Mouse (Mus musculus): ENCODE data around the gene Kat2a. TPM values are rescaled to one million over a fixed set of nuclear protein-coding genes. Genes with fewer than 3 reads are reported as not detected.

Kat2a gene
- total RNA-seq, 2 experiments from 2014 or later = 60.5 to 61.7 TPM

DNA sequence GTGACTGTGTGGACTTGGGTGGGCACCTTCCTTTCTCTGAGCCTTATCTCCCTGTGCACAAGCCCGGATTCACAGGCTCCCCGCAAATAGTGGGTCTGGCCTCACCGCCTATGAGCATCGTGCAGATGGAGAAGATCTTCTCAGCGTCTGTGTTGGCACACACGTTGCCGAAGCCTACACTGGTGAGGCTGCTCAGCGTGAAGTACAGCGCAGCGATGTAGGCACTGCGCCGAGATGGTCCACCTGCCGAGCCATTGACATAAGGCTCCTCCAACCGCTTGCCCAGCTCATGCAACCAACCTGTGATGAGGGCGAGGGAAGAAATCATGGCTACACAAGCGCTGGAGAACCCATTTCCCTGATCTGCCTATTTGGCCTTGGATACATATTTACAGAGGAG is 37.9 kb upstream of the Kat2a start:
- no peak for DNase-seq (ENCODE audit: extremely low spot score in 1 of 2, low spot score in 2 of 2)
- intact Hi-C loops (cut with DNase I) = loop anchor here (5.0 kb wide), 1 partner anchor 188 kb away; no protein-coding TSS in a partner anchor

DNA sequence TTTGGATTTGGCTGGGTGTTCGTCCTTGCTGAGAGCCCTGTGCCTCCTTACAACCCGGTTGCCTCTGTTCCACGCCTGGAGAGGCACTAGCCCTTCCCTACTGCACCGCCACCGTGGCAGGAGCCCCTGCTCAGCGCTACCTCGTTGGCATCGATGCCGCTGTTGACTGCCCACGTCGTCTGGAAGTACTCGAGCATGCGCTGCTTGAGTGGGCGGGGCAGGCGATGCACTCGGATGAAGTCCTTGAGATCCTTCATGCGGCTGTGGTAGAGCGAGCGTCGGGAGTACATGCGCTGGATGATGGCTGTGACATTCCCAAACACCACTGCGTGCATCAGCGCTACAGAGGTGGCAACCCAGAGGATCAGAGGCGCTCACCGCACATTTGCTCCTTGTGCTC is 37.2 kb upstream of the Kat2a start:
- no peak overlapping the region for H3K4me3 ChIP-seq
- DNase-seq (ENCODE audit: extremely low spot score in 1 of 2, low spot score in 2 of 2) = peak; percentile 43 to 59
- peak overlapping the region; percentile 68 for H3K27ac ChIP-seq
- intact Hi-C loops (cut with DNase I) = no loop called here
- TF ChIP-seq CTCF (IDR thresholded peaks at IDR 0.05) = no peak

More for the DNA sequence above, 37.9 kb upstream of the Kat2a start:
- Histone ChIP-seq H3K27ac (peak overlapping the region; percentile 68; the same call in 1 of the 2 replicates), H3K4me3 (no peak overlapping the region)
- TF ChIP-seq CTCF (IDR thresholded peaks at IDR 0.05) = no peak

DNA sequence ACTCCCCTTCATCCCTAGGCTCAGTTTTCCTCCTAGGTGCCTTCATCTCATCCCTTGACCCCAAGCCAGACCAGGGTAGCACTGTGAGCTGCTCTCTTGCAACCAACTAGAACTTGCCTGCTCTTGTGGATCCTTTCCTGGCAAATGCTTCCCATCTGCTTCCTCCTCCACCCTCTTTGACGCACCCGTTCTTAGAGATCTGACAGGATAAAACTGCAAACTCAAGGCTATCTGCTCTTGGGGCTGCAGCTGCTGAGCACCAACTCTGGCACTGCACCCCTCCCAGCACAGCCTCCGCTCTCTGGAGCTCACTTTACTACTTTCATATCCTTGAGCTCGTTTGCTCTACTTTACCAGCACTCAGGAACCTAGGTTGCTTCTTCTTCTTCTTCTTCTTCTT is 36.4 kb upstream of the Kat2a start:
- intact Hi-C loops (cut with DNase I) = no loop called here
- no peak for TF ChIP-seq CTCF (IDR thresholded peaks at IDR 0.05)
- no peak overlapping the region for H3K4me3 ChIP-seq
- no peak overlapping the region for H3K27ac ChIP-seq
- no peak for DNase-seq (ENCODE audit: extremely low spot score in 1 of 2, low spot score in 2 of 2)

DNA sequence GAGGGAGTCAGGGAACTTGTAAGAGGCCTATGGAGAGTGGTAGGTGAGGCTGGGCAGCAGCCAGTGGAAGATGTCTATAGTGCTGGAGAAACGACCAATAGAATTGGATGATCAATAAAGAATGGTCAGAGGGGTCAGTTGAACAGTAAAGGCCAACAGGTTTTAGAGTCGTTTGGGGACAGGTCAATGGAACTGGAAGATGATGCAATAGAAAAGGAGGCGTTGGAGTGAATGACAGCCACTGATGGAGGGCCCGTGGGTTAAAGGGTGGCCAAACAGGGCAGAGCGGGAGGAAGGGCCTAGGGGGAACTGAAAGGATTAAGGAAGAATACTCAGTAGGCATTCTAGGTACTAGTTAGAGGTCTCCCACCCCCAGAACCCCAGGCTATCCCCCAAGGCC is 34.8 kb upstream of the Kat2a start:
- DNase-seq (ENCODE audit: extremely low spot score in 1 of 2, low spot score in 2 of 2) = no peak
- no peak for TF ChIP-seq CTCF (IDR thresholded peaks at IDR 0.05)
- intact Hi-C loops (cut with DNase I) = no loop called here

DNA sequence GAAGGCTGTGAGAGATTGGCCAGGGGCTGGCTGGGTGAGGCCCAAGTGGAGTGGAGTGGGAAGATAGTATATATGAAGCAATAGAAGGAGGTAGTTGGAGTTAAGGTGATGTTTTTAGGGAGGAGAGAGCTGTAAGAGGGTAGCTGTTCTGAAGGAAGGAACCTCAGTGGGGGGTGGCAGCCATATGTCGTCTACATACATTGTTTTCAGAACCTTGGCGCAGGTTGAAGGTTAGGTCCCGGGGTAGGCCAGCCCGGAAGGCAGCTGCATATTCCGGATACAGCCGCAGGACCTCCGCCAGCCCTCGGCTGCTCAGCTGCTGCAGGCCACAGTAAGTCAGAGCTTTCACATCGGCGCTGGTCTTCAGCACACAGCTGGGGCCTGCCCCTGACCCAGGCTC is 34.3 kb upstream of the Kat2a start:
- no peak overlapping the region for H3K4me3 ChIP-seq
- intact Hi-C loops (cut with DNase I) = no loop called here
- TF ChIP-seq CTCF (IDR thresholded peaks at IDR 0.05) = no peak

More for the DNA sequence above, 34.8 kb upstream of the Kat2a start:
- H3K4me3 ChIP-seq = no peak overlapping the region
- no peak overlapping the region for H3K27ac ChIP-seq

DNA sequence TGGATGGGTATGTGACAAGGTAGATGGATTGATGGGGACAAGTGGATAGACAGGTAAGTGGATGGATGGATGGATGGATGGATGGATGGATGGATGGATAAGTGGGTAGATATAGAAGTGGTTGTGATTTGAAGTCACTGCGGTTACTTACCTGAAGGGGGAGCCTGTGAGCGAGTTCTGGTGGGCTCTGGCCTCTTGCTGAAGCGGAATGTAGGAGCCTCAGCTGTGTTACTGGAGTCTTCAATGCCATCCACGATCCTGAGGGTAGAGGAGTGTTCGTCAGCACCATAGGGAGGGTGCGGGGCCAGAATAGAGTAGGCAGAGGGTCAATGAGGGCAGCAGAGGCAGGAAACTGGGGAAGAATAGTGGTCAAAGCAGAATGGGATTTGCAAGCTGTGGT is 32.8 kb upstream of the Kat2a start:
- DNase-seq (ENCODE audit: extremely low spot score in 1 of 2, low spot score in 2 of 2) = peak in 1 of 2 experiments; percentile 60
- TF ChIP-seq CTCF (IDR thresholded peaks at IDR 0.05) = peak; percentile 70
- H3K4me3 ChIP-seq = no peak overlapping the region
- H3K27ac ChIP-seq = no peak overlapping the region
- intact Hi-C loops (cut with DNase I) = no loop called here

More for the DNA sequence above, 34.3 kb upstream of the Kat2a start:
- H3K27ac ChIP-seq = no peak overlapping the region
- DNase-seq (ENCODE audit: extremely low spot score in 1 of 2, low spot score in 2 of 2) = no peak

DNA sequence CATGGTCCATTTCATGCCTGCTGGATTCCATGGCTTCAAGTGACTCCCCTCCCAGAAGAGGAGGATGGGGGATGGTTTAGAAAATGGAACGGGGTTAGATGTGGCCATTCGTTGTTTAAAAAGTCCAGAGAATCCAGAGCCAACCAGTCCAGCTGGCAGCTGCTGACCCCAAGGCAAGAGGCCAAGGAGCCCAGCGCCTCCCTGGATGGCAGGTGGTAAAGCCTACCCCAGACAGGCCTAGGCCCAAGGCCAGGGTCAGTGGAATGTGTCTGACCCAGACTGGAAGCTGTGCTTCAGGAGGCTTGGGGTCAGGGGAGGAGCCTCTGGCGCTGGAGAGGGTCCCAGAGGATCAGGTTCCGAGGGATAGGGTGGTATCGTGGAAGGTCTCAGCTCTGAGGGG is 29.1 kb upstream of the Kat2a start:
- intact Hi-C loops (cut with DNase I) = no loop called here
- DNase-seq (ENCODE audit: extremely low spot score in 1 of 2, low spot score in 2 of 2) = no peak
- Histone ChIP-seq H3K4me3 (no peak overlapping the region), H3K27ac (no peak overlapping the region)
- TF ChIP-seq CTCF (IDR thresholded peaks at IDR 0.05) = no peak

DNA sequence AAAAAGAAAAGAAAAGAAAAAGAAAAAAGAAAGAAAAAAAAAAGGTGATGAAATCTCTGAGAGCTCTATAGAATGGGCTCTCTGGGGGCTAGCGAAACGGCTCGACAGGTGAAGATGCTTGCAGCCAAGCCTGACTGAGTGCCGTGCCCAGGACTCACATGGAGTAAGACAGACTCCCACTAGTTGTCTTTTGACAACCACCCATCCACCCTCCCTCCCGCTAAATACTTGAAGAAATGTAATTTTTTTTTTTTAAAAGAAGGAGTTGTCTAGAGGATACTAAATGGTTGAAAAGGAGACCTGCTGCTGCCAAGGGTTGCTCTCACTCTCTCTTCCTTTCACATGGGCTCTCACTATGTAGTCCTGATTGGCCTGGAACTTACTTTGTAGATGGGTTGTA is 26.5 kb upstream of the Kat2a start:
- DNase-seq (ENCODE audit: extremely low spot score in 1 of 2, low spot score in 2 of 2) = no peak
- peak overlapping the region; percentile 97 for H3K4me3 ChIP-seq
- H3K27ac ChIP-seq = peak overlapping the region; percentile 81
- intact Hi-C loops (cut with DNase I) = no loop called here
- no peak for TF ChIP-seq CTCF (IDR thresholded peaks at IDR 0.05)

DNA sequence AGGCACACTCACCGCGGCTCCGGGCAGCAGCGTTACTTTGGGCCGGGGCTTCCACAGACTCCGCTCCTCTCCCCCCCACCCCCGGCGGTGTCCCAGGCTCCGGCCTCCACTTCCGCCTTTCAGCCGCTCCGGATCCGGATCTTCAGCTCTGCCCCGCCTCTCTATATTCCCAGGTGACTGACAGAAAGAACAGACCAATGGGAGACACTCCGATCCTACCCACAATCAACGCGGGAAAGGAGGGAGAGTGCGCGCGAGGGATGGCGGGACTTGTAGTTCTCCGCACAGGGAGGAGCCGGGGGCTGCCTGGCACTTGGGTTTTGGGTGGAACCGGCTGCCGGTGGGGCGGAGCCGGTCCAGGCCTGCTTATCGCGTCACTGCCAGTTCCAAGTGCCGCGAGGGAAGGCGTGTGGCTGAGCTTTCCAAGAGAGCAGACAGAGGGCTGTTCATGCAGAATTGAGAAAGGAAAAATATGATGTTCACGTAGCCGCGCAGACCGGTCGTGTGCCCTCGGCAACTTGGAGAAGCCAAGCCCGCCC is 25.9 kb upstream of the Kat2a start, which contains the start of gene Rab5c:
Rab5c (minus strand) TSS at position 150 of the 539 bp plus-strand sequence.
- peak; percentile 5; the same call in 1 of the 2 replicates for TF ChIP-seq CTCF (IDR thresholded peaks at IDR 0.05)
- Histone ChIP-seq H3K4me3 (peak within 1 kb of the TSS; percentile 97), H3K27ac (peak within 1 kb of the TSS; percentile 88)
- intact Hi-C loops (cut with DNase I) = no loop called here
- peak; percentile 98 to 99 for DNase-seq (ENCODE audit: extremely low spot score in 1 of 2, low spot score in 2 of 2)

DNA sequence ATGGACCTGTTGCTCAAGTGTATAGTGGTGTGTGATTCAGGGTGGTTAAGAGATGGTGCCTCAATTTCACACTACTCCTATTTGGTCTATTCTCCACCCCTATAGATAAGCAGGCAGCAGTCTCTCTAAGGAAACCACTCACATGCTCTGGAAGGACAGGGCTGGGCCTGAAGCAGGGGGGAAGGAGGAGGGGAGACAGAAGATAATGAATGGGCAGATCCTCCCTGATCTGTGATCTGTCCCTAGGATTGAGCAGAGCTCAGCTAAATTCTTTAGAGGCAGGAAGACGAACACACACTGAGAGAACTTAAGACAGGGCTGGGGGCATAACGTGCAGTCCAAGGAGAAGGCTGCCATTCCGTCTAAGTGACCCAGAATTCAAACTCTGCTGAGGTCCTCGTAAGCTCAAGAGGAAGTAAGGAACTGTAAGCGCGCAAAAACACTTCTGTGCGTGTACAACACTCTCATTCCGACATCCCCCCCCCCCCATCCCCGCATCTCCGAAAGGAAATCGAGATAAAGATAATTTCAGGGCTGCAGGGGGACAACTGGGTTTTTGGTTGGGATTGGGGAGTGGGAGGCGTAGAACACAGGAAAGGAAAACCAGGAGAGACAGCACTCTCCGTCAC is 25.0 kb upstream of the Kat2a start:
- intact Hi-C loops (cut with DNase I) = loop anchor here (2.0 kb wide), 1 partner anchor 16 kb away; no protein-coding TSS in a partner anchor
- DNase-seq (ENCODE audit: extremely low spot score in 1 of 2, low spot score in 2 of 2) = no peak
- no peak for TF ChIP-seq CTCF (IDR thresholded peaks at IDR 0.05)
- Histone ChIP-seq H3K27ac (peak overlapping the region; percentile 88), H3K4me3 (peak overlapping the region; percentile 97)

DNA sequence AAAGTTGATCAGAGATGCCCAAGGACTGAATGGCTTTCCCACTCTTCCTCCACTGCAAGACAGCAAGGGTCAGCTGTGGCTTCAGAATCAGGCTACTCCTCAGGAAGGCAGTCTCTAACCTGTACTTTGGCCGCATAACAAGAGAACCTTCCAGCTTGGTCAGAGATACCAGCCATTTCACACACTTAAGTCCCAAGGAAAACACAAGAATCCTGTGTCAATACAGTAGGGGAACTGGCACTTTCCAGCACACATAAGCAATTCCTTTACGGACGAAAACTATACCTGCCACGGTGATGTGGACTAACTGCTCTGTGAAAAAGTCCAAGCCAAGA is 24.4 kb upstream of the Kat2a start:
- H3K27ac ChIP-seq = no peak overlapping the region
- intact Hi-C loops (cut with DNase I) = loop anchor here (2.0 kb wide), 1 partner anchor 16 kb away; no protein-coding TSS in a partner anchor
- DNase-seq (ENCODE audit: extremely low spot score in 1 of 2, low spot score in 2 of 2) = no peak
- H3K4me3 ChIP-seq = peak overlapping the region; percentile 97; the same call in 1 of the 2 replicates
- no peak for TF ChIP-seq CTCF (IDR thresholded peaks at IDR 0.05)

DNA sequence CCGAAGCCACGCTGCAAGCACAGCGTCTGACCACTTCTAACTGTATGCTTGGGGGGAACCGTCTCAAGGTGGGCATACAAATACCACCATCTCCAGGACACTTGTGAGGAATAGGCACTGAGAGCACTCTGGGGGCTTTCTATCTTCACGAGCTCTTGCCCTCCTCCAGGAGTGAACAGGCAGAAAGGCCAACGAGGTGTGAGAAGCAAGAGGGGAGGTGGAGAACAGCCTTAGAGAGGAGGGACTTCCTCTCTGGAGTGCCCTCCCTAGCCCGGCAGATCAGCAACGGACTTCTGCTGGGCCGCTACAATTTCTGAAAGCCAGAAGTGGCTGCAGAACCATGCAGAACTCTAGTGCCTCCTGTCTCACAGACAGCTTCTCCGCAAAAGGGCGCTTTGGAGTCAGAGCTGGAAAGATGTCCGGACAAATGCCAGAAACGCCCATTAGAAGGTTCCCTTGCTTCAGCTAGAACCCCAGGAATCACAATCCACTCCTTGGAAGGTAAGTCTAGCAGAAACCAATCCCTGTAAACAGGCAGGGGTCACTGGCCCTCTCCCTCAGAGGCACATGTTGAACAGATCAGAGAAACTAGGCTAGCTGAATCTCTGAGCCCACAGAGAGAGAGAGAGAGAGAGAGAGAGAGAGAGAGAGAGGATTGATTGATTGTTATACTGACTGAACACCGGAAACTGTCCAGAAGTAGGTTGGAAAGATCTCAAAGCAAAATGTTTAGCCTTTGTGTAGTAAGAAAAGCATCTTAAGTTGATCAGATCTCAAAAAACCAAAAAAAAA is 23.9 kb upstream of the Kat2a start:
- Histone ChIP-seq H3K27ac (no peak overlapping the region), H3K4me3 (no peak overlapping the region)
- intact Hi-C loops (cut with DNase I) = loop anchor here (2.0 kb wide), 1 partner anchor 15 kb away; no protein-coding TSS in a partner anchor
- TF ChIP-seq CTCF (IDR thresholded peaks at IDR 0.05) = no peak
- DNase-seq (ENCODE audit: extremely low spot score in 1 of 2, low spot score in 2 of 2) = no peak
